Mouse (Mus musculus) cerebellum, adult (tissue): ENCODE data around the gene Enkur.
"Not testable (repeated sequence)": the region's sequence is repeated elsewhere in the genome, so short reads cannot be mapped to it uniquely, and the experiment has no call there.

Source experiments
- ATAC-seq: cut with Nextera tagmentation; 2 replicates; pipeline ENCODE4 v1.9.2; 2017; ENCODE audit warnings: mild to moderate bottlenecking, moderate library complexity, mixed read lengths; ENCODE audit not compliant: insufficient number of reproducible peaks, low FRiP score, low TSS enrichment

The Enkur gene

GRCm38 (mm10) chr2:21204912-21205830 lies at the start of gene Enkur, which contains the start of gene Thnsl1:
Enkur (minus strand) TSS chr2:21205365.
Thnsl1 (plus strand) TSS chr2:21205724.
- ATAC-seq: peak; percentile 98

GRCm38 (mm10) chr2:21254308-21254707 lies 49.1 kb upstream of the Enkur start:
- no peak for ATAC-seq

GRCm38 (mm10) chr2:21253644-21254043 lies 48.5 kb upstream of the Enkur start:
- no peak for ATAC-seq

GRCm38 (mm10) chr2:21245477-21246102 lies 40.4 kb upstream of the Enkur start:
- no peak for ATAC-seq

GRCm38 (mm10) chr2:21244986-21245385 lies 39.8 kb upstream of the Enkur start:
- no peak for ATAC-seq

GRCm38 (mm10) chr2:21244104-21244503 lies 38.9 kb upstream of the Enkur start:
- not testable (repeated sequence) for ATAC-seq

GRCm38 (mm10) chr2:21236846-21237245 lies 31.7 kb upstream of the Enkur start:
- ATAC-seq: peak; percentile 45; the same call in 1 of the 2 replicates

GRCm38 (mm10) chr2:21235844-21236386 lies 30.8 kb upstream of the Enkur start:
- ATAC-seq: no peak

- ATAC-seq: peak; percentile 52; the same call in 1 of the 2 replicates
Observed at GRCm38 (mm10) chr2:21234871-21235648, 29.9 kb upstream of the Enkur start.

- ATAC-seq: no peak
Observed at GRCm38 (mm10) chr2:21231147-21231546, 26.0 kb upstream of the Enkur start.

GRCm38 (mm10) chr2:21230276-21230675 lies 25.1 kb upstream of the Enkur start:
- ATAC-seq: no peak

- ATAC-seq: no peak
Observed at GRCm38 (mm10) chr2:21222453-21223384, 17.6 kb upstream of the Enkur start.

- ATAC-seq: no peak
Observed at GRCm38 (mm10) chr2:21215284-21215683, 10.1 kb upstream of the Enkur start.

GRCm38 (mm10) chr2:21214322-21214721 lies 9.2 kb upstream of the Enkur start:
- no peak for ATAC-seq

- no peak for ATAC-seq
Observed at GRCm38 (mm10) chr2:21211361-21211760, 6.2 kb upstream of the Enkur start.

GRCm38 (mm10) chr2:21206278-21206677 lies 1.1 kb upstream of the Enkur start:
- no peak for ATAC-seq

- peak; percentile 88 for ATAC-seq
Observed at GRCm38 (mm10) chr2:21205831-21206159, 630 bp upstream of the Enkur start.

- ATAC-seq: no peak
Observed at GRCm38 (mm10) chr2:21202754-21203153, 2.4 kb downstream of the Enkur start.

- no peak for ATAC-seq
Observed at GRCm38 (mm10) chr2:21199051-21199450, 6.1 kb downstream of the Enkur start.
